Mouse (Mus musculus) lung, postnatal 0 days (tissue): ENCODE measurements at regions not wholly inside any gene's neighbourhood (a gene's known extent, or its start where the extent isn't known, plus 50 kb on each side); places are given as distances from the start of the nearest gene placed in this dataset.

Experiments
- CTCF ChIP-seq: IDR thresholded peaks from 2 replicates; pipeline ENCODE4 v1.5.1; 2016; ENCODE audit warnings: antibody characterized with exemption, mild to moderate bottlenecking
- EP300 ChIP-seq: IDR thresholded peaks from 2 replicates; pipeline ENCODE4 v1.6.1; 2016; ENCODE audit warnings: antibody characterized with exemption, mild to moderate bottlenecking, control low read depth

GRCm38 (mm10) chr11:111536040-111536836, 470.3 kb downstream of the Kcnj2 start:
- TF ChIP-seq EP300 (no peak), CTCF (peak; percentile 87)
